Mouse (Mus musculus) intestine, embryonic 14.5 days (tissue): ENCODE measurements around the gene Epb41l5. TPM values are rescaled to one million over a fixed set of nuclear protein-coding genes. Genes with fewer than 3 reads are reported as not detected.

Experiments used
- ATAC-seq: fragments of 200-750 bp; cut with Nextera tagmentation; replicated peaks from 2 replicates; pipeline ENCODE4 v1.8.0; 2017; ENCODE audit warnings: low read depth, moderate number of reproducible peaks, moderate TSS enrichment, moderate library complexity; ENCODE audit not compliant: low FRiP score, low TSS enrichment
- DNase-seq: peaks from one replicate; pipeline ENCODE4 v3.0.0-alpha.2; 2018; ENCODE audit warnings: low spot score
- H3K27ac ChIP-seq: fragments of 300-500 bp; sonication (generic); 2 replicates; pipeline ENCODE4 v1.5.1; 2014; ENCODE audit warnings: low read depth, mild to moderate bottlenecking, control low read depth
- H3K27me3 ChIP-seq: fragments of 300-500 bp; sonication (generic); replicated peaks from 2 replicates; pipeline ENCODE4 v1.6.1; 2014; ENCODE audit warnings: low read length, control low read depth; ENCODE audit not compliant: control insufficient read depth, insufficient read depth
- H3K36me3 ChIP-seq: fragments of 300-500 bp; sonication (generic); 2 replicates; pipeline ENCODE4 v1.6.1; 2014; ENCODE audit warnings: low read length, control low read depth; ENCODE audit not compliant: control insufficient read depth, insufficient read depth
- H3K4me1 ChIP-seq: fragments of 300-500 bp; sonication (generic); replicated peaks from 2 replicates; pipeline ENCODE4 v1.6.1; 2014; ENCODE audit warnings: low read length, control low read depth, mixed read lengths; ENCODE audit not compliant: control insufficient read depth, insufficient read depth
- H3K4me2 ChIP-seq: fragments of 300-500 bp; sonication (generic); 2 replicates; pipeline ENCODE4 v1.6.1; 2014; ENCODE audit warnings: low read length
- H3K4me3 ChIP-seq: fragments of 300-500 bp; sonication (generic); 2 replicates; pipeline ENCODE4 v1.5.1; 2014; ENCODE audit warnings: low read depth, low read length, control low read depth, mixed read lengths
- H3K9ac ChIP-seq: fragments of 300-500 bp; sonication (generic); 2 replicates; pipeline ENCODE4 v1.6.1; 2014; ENCODE audit warnings: mild to moderate bottlenecking, low read length
- H3K9me3 ChIP-seq: fragments of 300-500 bp; sonication (generic); 2 replicates; pipeline ENCODE4 v1.6.1; 2016; ENCODE audit warnings: low read length, control low read depth; ENCODE audit not compliant: control insufficient read depth
- WGBS: fragments of 180-500 bp; shearing (Covaris S2); extraction: QIAGEN DNeasy Blood & Tissue Kit; methylation state at CpG from one replicate; pipeline ENCODE4 v1.1.7; 2014; 5-methylcytosine and 5-hydroxymethylcytosine counted together
- polyA plus RNA-seq: library from polyadenylated mRNA; unstranded; fragments of >200 nt; fragmentation: Nextera tagmentation; extraction: Ambion mirVana; gene quantifications from 2 replicates; pipeline ENCODE4 v1.2.1, GENCODE M21; 2014

The Epb41l5 gene
- polyA plus RNA-seq, 1 experiment from 2014 or later: 46.2 TPM

GRCm38 (mm10) chr1:119649627-119650026 is 827 bp upstream of the Epb41l5 start:
- no peak for ATAC-seq
- Histone ChIP-seq H3K9ac (no peak overlapping the region), H3K4me3 (no peak overlapping the region), H3K4me2 (no peak overlapping the region), H3K36me3 (no peaks in the 10 kb centered on the region), H3K27me3 (no peaks in the 10 kb centered on the region), H3K4me1 (peaks cover 5% of the 10 kb centered on the region), H3K9me3 (no peaks in the 10 kb centered on the region), H3K27ac (no peak overlapping the region)
- no peak for DNase-seq
- 34% methylated on average over 2 of the region's 2 CpGs for WGBS

DNA sequence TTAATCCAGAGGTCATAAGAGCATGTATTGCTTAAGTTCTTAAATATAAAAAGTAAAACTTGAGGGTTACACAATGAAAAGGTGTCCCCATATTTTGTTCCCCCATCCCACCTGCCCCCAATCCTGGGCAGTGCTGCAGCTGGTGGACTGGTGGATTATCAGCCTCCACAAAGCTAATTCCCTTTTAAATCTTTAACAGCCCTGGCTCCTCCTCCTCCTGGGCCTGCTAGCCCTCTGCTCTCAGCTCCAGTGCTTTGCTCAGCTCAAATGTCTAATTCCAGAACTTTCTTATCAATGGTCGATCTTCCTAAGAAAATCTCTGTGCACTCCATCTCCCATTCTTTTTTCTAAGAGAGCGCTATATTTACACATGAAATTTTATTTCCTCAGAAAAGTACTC is 2.4 kb downstream of the Epb41l5 start:
- Histone ChIP-seq H3K4me2 (peak overlapping the region; percentile 50), H3K4me3 (no peak overlapping the region), H3K27ac (no peak overlapping the region)

DNA sequence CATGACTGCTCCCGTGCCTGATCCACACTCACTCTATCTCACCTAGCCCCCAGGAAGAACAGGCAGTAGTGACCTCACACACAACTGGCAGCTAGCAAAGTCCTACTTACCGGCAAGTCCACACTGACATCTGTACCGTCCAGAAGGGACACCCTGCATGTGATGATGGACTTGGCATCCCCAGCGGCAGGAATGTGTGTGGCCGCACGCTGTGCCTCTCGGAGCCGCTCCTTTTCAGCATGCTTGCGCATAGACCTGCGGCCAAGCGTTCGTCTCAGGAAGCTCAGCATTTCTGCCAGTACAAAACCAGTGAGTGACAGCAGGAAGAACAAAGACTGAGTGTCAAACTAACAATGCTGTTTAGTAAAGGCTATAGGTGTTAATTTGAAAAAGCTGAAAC is 6.4 kb downstream of the Epb41l5 start:
- Histone ChIP-seq H3K4me2 (no peak overlapping the region), H3K27ac (no peak overlapping the region), H3K36me3 (0 out of 2 replicates have a peak, but pooled peaks cover 5% of the 10 kb centered on the region)

More for the DNA sequence above, 2.4 kb downstream of the Epb41l5 start:
- WGBS: 57% methylated on average over 2 of the region's 2 CpGs
- peaks cover 5% of the 10 kb centered on the region for H3K4me1 ChIP-seq
- no peaks in the 10 kb centered on the region for H3K27me3 ChIP-seq
- H3K9me3 ChIP-seq: no peaks in the 10 kb centered on the region
- no peak overlapping the region for H3K9ac ChIP-seq
- DNase-seq (peak; percentile 49), ATAC-seq (no peak)
- 0 out of 2 replicates have a peak, but pooled peaks cover 5% of the 10 kb centered on the region for H3K36me3 ChIP-seq

DNA sequence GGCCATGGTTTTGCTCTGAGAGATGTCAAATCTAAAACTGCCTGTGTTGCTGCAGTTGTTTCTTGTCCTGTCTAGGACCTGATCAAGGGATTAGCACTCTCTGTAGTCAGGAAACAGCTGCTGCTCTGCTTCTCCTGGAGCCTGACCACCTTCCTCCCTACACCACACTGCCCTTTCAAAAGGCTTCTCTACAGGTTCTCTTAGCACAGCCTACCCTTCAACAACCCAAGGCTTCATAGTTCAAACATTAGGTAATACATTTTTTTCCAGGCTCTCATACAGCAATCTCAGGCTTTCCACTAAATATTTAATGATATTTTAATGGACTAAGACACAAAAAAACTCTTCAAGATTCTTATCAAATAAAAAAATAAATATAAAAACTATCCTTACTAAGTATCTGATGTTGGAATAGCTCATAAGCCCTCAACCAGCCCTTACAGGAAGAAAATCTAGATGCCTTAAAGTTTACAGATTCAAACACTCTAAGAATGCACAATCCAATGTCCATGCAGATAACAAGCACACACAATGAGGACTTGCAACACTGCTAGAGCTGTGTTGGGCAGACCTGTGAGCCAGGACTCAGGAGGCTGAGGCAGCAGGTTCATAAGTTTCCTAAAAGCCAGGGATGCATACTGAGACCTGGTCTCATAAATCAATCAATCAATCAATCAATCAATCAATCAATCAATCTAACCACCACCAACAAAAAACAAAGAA is 7.5 kb downstream of the Epb41l5 start:
- DNase-seq: no peak
- no peak overlapping the region for H3K4me3 ChIP-seq
- no peaks in the 10 kb centered on the region for H3K27me3 ChIP-seq
- H3K36me3 ChIP-seq: peaks cover 10% of the 10 kb centered on the region; the same call in 1 of the 2 replicates
- peaks cover under 1% of the 10 kb centered on the region; the same call in 1 of the 2 replicates for H3K4me1 ChIP-seq
- ATAC-seq: no peak
- no peak overlapping the region for H3K27ac ChIP-seq
- H3K9ac ChIP-seq: no peak overlapping the region
- H3K9me3 ChIP-seq: no peaks in the 10 kb centered on the region
- no peak overlapping the region for H3K4me2 ChIP-seq

More for the DNA sequence above, 6.4 kb downstream of the Epb41l5 start:
- no peak for DNase-seq
- no peaks in the 10 kb centered on the region for H3K27me3 ChIP-seq
- ATAC-seq: no peak
- peaks cover 5% of the 10 kb centered on the region for H3K4me1 ChIP-seq
- H3K4me3 ChIP-seq: no peak overlapping the region
- H3K9me3 ChIP-seq: no peaks in the 10 kb centered on the region
- no peak overlapping the region for H3K9ac ChIP-seq
- 79% methylated on average over 12 of the region's 12 CpGs for WGBS

GRCm38 (mm10) chr1:119640006-119640405 is 8.8 kb downstream of the Epb41l5 start:
- WGBS: 67% methylated on average over 2 of the region's 2 CpGs
- peaks cover 10% of the 10 kb centered on the region; the same call in 1 of the 2 replicates for H3K36me3 ChIP-seq
- no peak overlapping the region for H3K4me2 ChIP-seq
- no peak for DNase-seq
- no peaks in the 10 kb centered on the region; the same call in 1 of the 2 replicates for H3K4me1 ChIP-seq
- no peak for ATAC-seq
- no peaks in the 10 kb centered on the region for H3K27me3 ChIP-seq
- no peaks in the 10 kb centered on the region for H3K9me3 ChIP-seq
- no peak overlapping the region for H3K27ac ChIP-seq
- H3K9ac ChIP-seq: no peak overlapping the region
- no peak overlapping the region for H3K4me3 ChIP-seq

DNA sequence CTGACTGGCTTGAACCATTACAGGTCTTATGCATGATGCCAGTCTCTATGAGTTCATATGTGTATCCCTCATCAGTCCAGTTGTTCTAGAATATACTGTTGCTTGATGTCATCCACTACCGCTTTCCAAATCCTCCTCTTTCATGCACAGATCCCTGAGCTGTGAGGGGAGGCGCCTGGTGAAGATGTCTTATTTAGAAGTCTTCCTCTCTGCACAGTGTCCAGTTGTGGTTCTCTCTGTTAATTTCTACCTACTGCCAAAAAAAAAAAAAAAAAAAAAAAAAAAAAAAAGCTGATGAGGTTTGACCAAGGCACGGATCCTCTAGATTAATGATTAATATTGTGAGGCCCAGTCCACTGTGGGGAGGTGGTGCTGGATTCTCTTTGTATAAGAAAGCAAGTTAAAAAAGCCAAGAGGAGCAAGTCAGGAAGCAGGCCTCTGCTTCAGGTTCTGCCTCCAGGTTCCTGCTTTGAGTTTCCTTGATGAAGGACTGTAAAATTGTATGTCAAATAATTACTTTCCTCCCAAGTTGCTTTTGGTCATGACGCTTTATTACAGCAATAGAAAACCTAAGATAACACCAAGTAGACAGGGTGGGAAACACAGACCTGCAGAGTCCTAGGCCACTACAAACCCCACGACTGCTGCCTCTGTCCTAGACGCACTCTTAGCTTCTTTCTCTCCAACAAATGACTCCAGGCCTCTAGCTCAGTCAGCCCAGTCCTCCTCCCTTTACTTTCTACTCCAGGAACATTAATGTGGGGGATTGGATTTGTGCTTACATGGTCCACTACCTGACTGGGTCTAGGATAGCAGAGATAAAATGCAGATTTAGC is 11.4 kb downstream of the Epb41l5 start:
- no peak overlapping the region for H3K27ac ChIP-seq
- no peaks in the 10 kb centered on the region for H3K27me3 ChIP-seq
- H3K36me3 ChIP-seq: peaks cover 19% of the 10 kb centered on the region
- no peaks in the 10 kb centered on the region for H3K9me3 ChIP-seq
- no peak overlapping the region for H3K9ac ChIP-seq
- no peak overlapping the region for H3K4me3 ChIP-seq
- whole genome bisulfite sequencing: 71% methylated on average over 6 of the region's 6 CpGs
- DNase-seq (no peak), ATAC-seq (peak; percentile 47; the same call in 1 of the 2 replicates)
- H3K4me1 ChIP-seq: no peaks in the 10 kb centered on the region
- no peak overlapping the region for H3K4me2 ChIP-seq

- no peak for ATAC-seq
- Histone ChIP-seq H3K27me3 (no peaks in the 10 kb centered on the region), H3K4me1 (no peaks in the 10 kb centered on the region), H3K9me3 (no peaks in the 10 kb centered on the region), H3K4me2 (no peak overlapping the region), H3K36me3 (peaks cover 20% of the 10 kb centered on the region), H3K4me3 (no peak overlapping the region), H3K9ac (no peak overlapping the region), H3K27ac (no peak overlapping the region)
- 70% methylated on average over 3 of the region's 3 CpGs for WGBS
- DNase-seq: no peak
These were observed 14.1 kb downstream of the Epb41l5 start for GRCm38 (mm10) chr1:119634746-119635145.

DNA sequence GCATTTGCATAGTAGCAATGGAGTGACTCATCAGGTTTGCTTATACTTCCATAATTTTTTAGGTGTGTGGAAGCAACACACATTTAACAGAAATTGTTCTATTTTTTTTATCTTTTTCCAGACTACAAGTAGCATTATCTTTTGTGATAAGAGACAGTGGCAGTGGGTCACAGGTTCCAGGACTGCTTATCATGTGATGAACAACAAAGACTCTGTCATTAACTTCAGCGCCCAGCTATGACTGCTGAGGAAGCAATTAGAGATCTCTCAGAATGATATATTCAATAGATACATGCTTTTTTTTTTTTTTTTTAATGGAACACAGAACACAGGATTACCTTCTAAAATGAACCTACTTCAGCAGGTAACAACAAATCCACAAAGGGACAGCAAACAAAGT is 18.4 kb downstream of the Epb41l5 start:
- Histone ChIP-seq H3K9me3 (no peaks in the 10 kb centered on the region), H3K27me3 (no peaks in the 10 kb centered on the region), H3K4me3 (no peak overlapping the region), H3K9ac (no peak overlapping the region), H3K36me3 (peaks cover 20% of the 10 kb centered on the region), H3K27ac (no peak overlapping the region), H3K4me1 (0 out of 2 replicates have a peak, but pooled peaks cover 3% of the 10 kb centered on the region), H3K4me2 (no peak overlapping the region)
- DNase-seq (no peak), ATAC-seq (no peak)
- 58% methylated on average over 1 of the region's 1 CpGs for WGBS
